Mouse (Mus musculus): Measurements from ENCODE around the gene Gm11627. TPM values are rescaled to one million over a fixed set of nuclear protein-coding genes. Genes with fewer than 3 reads are reported as not detected.
"Not testable (repeated sequence)": the region's sequence is repeated elsewhere in the genome, so short reads cannot be mapped to it uniquely, and the experiment has no call there.

Gene Gm11627
- polyA plus RNA-seq, 1 experiment = not detected

- Histone ChIP-seq H3K27me3 (ENCODE audit: control insufficient read depth) (peaks cover 63% of the 10 kb centered on the region), H3K9me3 (ENCODE audit: control insufficient read depth, low read length) (peaks cover 10% of the 10 kb centered on the region; the same call in 1 of the 2 replicates), H3K36me3 (ENCODE audit: control insufficient read depth) (no peaks in the 10 kb centered on the region), H3K4me1 (ENCODE audit: control insufficient read depth) (no peaks in the 10 kb centered on the region), H3K4me3 (replicated peaks) (no peak overlapping the region)
- TF ChIP-seq GATA1 (IDR thresholded peaks at IDR 0.05; ENCODE audit: low read length) (no peak), TAL1 (IDR thresholded peaks at IDR 0.05; ENCODE audit: low read length) (no peak)
Observed at GRCm38 (mm10) chr11:102610260-102610659, 31.0 kb upstream of the Gm11627 start.

GRCm38 (mm10) chr11:102609483-102609882 lies 30.2 kb upstream of the Gm11627 start:
- Histone ChIP-seq H3K27me3 (ENCODE audit: control insufficient read depth) (peaks cover 71% of the 10 kb centered on the region), H3K4me1 (ENCODE audit: control insufficient read depth) (no peaks in the 10 kb centered on the region), H3K4me3 (replicated peaks) (no peak overlapping the region), H3K36me3 (ENCODE audit: control insufficient read depth) (no peaks in the 10 kb centered on the region), H3K9me3 (ENCODE audit: control insufficient read depth, low read length) (peaks cover 15% of the 10 kb centered on the region; the same call in 1 of the 2 replicates)
- TF ChIP-seq TAL1 (IDR thresholded peaks at IDR 0.05; ENCODE audit: low read length) (no peak), GATA1 (IDR thresholded peaks at IDR 0.05; ENCODE audit: low read length) (no peak)

- no peak for TF ChIP-seq GATA1 (IDR thresholded peaks at IDR 0.05; ENCODE audit: low read length)
- no peak for TF ChIP-seq TAL1 (IDR thresholded peaks at IDR 0.05; ENCODE audit: low read length)
- H3K4me1 ChIP-seq (ENCODE audit: control insufficient read depth) = no peaks in the 10 kb centered on the region
- H3K27me3 ChIP-seq (ENCODE audit: control insufficient read depth) = peaks cover 78% of the 10 kb centered on the region
- H3K4me3 ChIP-seq (replicated peaks) = no peak overlapping the region
- no peaks in the 10 kb centered on the region for H3K36me3 ChIP-seq (ENCODE audit: control insufficient read depth)
- peaks cover 15% of the 10 kb centered on the region; the same call in 1 of the 2 replicates for H3K9me3 ChIP-seq (ENCODE audit: control insufficient read depth, low read length)
Observed at GRCm38 (mm10) chr11:102608691-102609090, 29.4 kb upstream of the Gm11627 start.

DNA sequence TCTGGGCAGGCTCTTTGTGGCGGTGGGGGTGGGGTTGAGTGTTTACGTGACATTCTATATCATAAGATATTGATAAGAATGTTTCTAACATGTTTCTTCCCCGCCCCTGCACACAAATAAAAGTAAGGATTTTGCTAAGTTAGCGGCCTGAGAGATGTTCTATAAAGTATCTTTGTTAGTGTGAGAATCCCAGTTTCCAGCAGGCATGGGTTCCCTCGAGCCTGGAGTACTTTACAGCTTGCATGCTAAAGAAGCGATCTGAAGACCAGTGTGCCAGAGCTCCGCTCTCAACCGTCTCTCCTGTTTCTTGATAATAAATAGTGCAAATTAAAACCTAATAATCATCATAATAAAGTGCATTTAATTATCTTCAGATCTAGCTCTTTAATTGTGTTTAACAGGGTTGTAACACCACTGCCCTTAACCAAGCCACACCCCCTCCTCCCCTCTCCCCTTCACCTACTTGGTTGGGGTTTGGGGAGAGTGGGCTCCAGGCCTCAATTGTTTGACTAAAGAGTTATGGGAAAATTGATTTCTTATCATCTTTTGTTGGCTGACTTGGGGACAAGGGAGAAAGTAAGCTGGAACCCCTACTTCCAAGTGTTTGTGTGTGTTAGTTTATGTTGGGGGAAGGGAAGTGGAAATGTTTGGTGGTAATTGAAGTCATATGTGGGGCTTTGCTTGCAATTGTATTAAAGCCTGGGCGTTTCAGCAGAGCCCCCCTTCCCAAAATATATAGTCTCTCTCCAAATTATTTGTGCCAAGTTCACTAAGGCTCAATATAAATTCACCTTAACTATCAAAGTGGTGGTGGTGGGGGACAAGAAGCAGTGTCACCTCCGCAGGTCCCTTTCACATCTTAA lies 28.7 kb upstream of the Gm11627 start:
- H3K27me3 ChIP-seq (ENCODE audit: control insufficient read depth) = peaks cover 86% of the 10 kb centered on the region
- H3K9me3 ChIP-seq (ENCODE audit: control insufficient read depth, low read length) = peaks cover 15% of the 10 kb centered on the region; the same call in 1 of the 2 replicates
- no peak overlapping the region for H3K4me3 ChIP-seq (replicated peaks)
- TF ChIP-seq TAL1 (IDR thresholded peaks at IDR 0.05; ENCODE audit: low read length) = no peak
- no peak for TF ChIP-seq GATA1 (IDR thresholded peaks at IDR 0.05; ENCODE audit: low read length)
- no peaks in the 10 kb centered on the region for H3K36me3 ChIP-seq (ENCODE audit: control insufficient read depth)
- no peaks in the 10 kb centered on the region for H3K4me1 ChIP-seq (ENCODE audit: control insufficient read depth)

DNA sequence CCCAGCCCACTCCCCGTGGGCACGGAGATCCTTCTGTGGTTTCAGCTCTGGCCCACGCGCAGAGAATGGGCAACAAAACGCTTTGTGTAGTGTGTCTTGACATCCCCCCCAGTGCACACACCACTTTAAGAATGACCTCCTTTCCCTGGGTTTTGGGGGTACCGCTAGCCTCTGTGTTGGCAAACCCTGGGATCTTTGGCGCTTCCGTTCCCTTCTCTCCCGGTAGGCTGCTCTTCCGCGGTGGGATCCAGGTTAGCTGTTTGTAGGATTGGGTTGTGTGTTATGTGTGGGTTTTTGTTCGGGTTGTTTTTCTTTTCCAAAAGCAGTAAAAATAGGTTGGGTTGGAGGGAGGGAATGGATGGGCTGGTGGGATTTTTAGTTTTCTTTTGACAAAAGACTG lies 27.9 kb upstream of the Gm11627 start:
- H3K36me3 ChIP-seq (ENCODE audit: control insufficient read depth); H3K4me1 ChIP-seq (ENCODE audit: control insufficient read depth); H3K4me3 ChIP-seq (replicated peaks): not testable (repeated sequence)
- H3K27me3 ChIP-seq (ENCODE audit: control insufficient read depth) = peaks cover 93% of the 10 kb centered on the region
- peaks cover 15% of the 10 kb centered on the region; the same call in 1 of the 2 replicates for H3K9me3 ChIP-seq (ENCODE audit: control insufficient read depth, low read length)

- H3K36me3 ChIP-seq (ENCODE audit: control insufficient read depth) = no peaks in the 10 kb centered on the region
- H3K27me3 ChIP-seq (ENCODE audit: control insufficient read depth) = peaks cover 96% of the 10 kb centered on the region
- no peak overlapping the region for H3K4me3 ChIP-seq (replicated peaks)
- H3K4me1 ChIP-seq (ENCODE audit: control insufficient read depth) = no peaks in the 10 kb centered on the region
- no peak for TF ChIP-seq TAL1 (IDR thresholded peaks at IDR 0.05; ENCODE audit: low read length)
- H3K9me3 ChIP-seq (ENCODE audit: control insufficient read depth, low read length) = peaks cover 15% of the 10 kb centered on the region; the same call in 1 of the 2 replicates
Observed at GRCm38 (mm10) chr11:102606751-102607171, 27.5 kb upstream of the Gm11627 start.

- Histone ChIP-seq H3K36me3 (ENCODE audit: control insufficient read depth) (no peaks in the 10 kb centered on the region), H3K9me3 (ENCODE audit: control insufficient read depth, low read length) (peaks cover 15% of the 10 kb centered on the region; the same call in 1 of the 2 replicates), H3K27me3 (ENCODE audit: control insufficient read depth) (peaks cover 97% of the 10 kb centered on the region), H3K4me1 (ENCODE audit: control insufficient read depth) (no peaks in the 10 kb centered on the region), H3K4me3 (replicated peaks) (no peak overlapping the region)
- TF ChIP-seq GATA1 (IDR thresholded peaks at IDR 0.05; ENCODE audit: low read length) (no peak), TAL1 (IDR thresholded peaks at IDR 0.05; ENCODE audit: low read length) (no peak)
Observed at GRCm38 (mm10) chr11:102605553-102606416, 26.5 kb upstream of the Gm11627 start.

- Histone ChIP-seq H3K4me1 (ENCODE audit: control insufficient read depth) (no peaks in the 10 kb centered on the region), H3K27me3 (ENCODE audit: control insufficient read depth) (peaks cover 90% of the 10 kb centered on the region), H3K4me3 (replicated peaks) (peak overlapping the region; percentile 26), H3K9me3 (ENCODE audit: control insufficient read depth, low read length) (peaks cover 15% of the 10 kb centered on the region; the same call in 1 of the 2 replicates), H3K36me3 (ENCODE audit: control insufficient read depth) (no peaks in the 10 kb centered on the region)
- TF ChIP-seq TAL1 (IDR thresholded peaks at IDR 0.05; ENCODE audit: low read length) = no peak
- no peak for TF ChIP-seq GATA1 (IDR thresholded peaks at IDR 0.05; ENCODE audit: low read length)
Observed at GRCm38 (mm10) chr11:102604777-102605552, 25.7 kb upstream of the Gm11627 start.

Data from erythroblast, embryonic 14.5 days (primary cell).